Mouse (Mus musculus) heart, adult 2 months (tissue): ENCODE results near the gene Tspyl3. TPM values are rescaled to one million over a fixed set of nuclear protein-coding genes. Genes with fewer than 3 reads are reported as not detected.
A peak's percentile ranks its signal among the peaks of the same experiment; 100 is the strongest.

Source experiments
- DNase-seq, 2 experiments: peaks; one replicate each; pipeline ENCODE4 v3.0.0; 2021
- H3K27ac ChIP-seq: fragments of 200-600 bp; 2 replicates; pipeline ENCODE4 v1.8.1; 2022
- H3K27me3 ChIP-seq: fragments of 200-500 bp; 2 replicates; pipeline ENCODE4 v1.6.1; 2012; ENCODE audit warnings: mild to moderate bottlenecking, low read length, inconsistent platforms, mixed read lengths; ENCODE audit not compliant: control insufficient read depth, insufficient read depth
- H3K36me3 ChIP-seq: fragments of 200-500 bp; 2 replicates; pipeline ENCODE4 v1.6.1; 2012; ENCODE audit warnings: low read length, inconsistent platforms; ENCODE audit not compliant: control insufficient read depth, insufficient read depth
- H3K4me1 ChIP-seq: fragments of 200-500 bp; 2 replicates; pipeline ENCODE4 v1.6.1; 2011; ENCODE audit warnings: low read length; ENCODE audit not compliant: control insufficient read depth, insufficient read depth
- H3K4me3 ChIP-seq: fragments of 200-600 bp; 2 replicates; pipeline ENCODE4 v1.8.1; 2022
- H3K79me2 ChIP-seq: fragments of 200-500 bp; replicated peaks from 2 replicates; pipeline ENCODE4 v1.6.1; 2012; ENCODE audit warnings: mild to moderate bottlenecking, inconsistent platforms, low read length, moderate library complexity, mixed read lengths; ENCODE audit not compliant: control insufficient read depth, insufficient read depth
- H3K9ac ChIP-seq: fragments of 200-500 bp; 2 replicates; pipeline ENCODE4 v1.6.1; 2012; ENCODE audit warnings: low read depth, mild to moderate bottlenecking, control low read depth, inconsistent platforms, low read length, mixed read lengths
- CTCF ChIP-seq: fragments of 200-600 bp; IDR thresholded peaks from 2 replicates; pipeline ENCODE4 v1.8.1; 2022; ENCODE audit warnings: antibody characterized with exemption, mild to moderate bottlenecking, moderate library complexity
- EP300 ChIP-seq: fragments of 200-500 bp; IDR thresholded peaks from 2 replicates; pipeline ENCODE4 v1.6.1; 2011; ENCODE audit warnings: low read depth, low read length, control low read depth; ENCODE audit not compliant: insufficient read depth
- POLR2A ChIP-seq: fragments of 200-500 bp; IDR thresholded peaks from 2 replicates; pipeline ENCODE4 v1.6.1; 2011; ENCODE audit warnings: mild to moderate bottlenecking, low read depth, low read length, control low read depth; ENCODE audit not compliant: insufficient read depth
- WGBS: fragments of 180-500 bp; shearing (Covaris S2); methylation state at CpG from one replicate; pipeline ENCODE4 v1.1.7; 2018; 5-methylcytosine and 5-hydroxymethylcytosine counted together
- intact Hi-C: fragments of 180-260 bp; cut with DNase I; formaldehyde crosslinking; loops from one replicate; pipeline ENCODE4 v1.15.1; 2025
- polyA plus RNA-seq: library from polyadenylated mRNA; depleted of rRNA; stranded (reverse); fragments of >200 nt; gene quantifications from 2 replicates; pipeline ENCODE4 v1.2.3, GENCODE M21; 2012
- total RNA-seq, 2 experiments: library from RNA; stranded (reverse); gene quantifications; 2 replicates each; pipeline ENCODE4 v1.2.3; 2021

The Tspyl3 gene
- total and polyA plus RNA-seq, 3 experiments, result 0.94 to 2.1 (median 1.2) TPM

DNA sequence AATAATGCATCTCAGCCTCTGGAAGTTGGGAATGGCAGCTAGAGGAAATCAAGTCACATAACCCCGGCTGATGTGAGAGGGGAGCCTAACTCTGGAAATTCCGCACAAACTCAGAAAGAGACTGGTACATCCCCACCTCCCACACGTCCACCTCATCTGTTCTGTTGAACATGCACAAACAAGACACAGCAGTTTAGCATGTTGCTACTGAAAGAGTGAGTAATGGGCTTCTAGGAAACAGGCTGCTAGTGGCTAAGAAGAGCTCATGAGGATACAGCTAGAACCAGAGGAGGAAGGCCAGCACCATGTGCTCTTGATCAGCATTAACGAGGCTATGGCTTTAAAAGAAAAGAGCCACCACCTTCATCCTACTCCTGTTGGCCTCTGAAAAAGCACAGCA lies 12.7 kb upstream of the Tspyl3 start:
- Histone ChIP-seq H3K4me3 (no peak overlapping the region), H3K27me3 (no peaks in the 10 kb centered on the region), H3K27ac (no peak overlapping the region), H3K79me2 (peaks cover 5% of the 10 kb centered on the region; the same call in 1 of the 2 replicates), H3K36me3 (peaks cover 16% of the 10 kb centered on the region), H3K4me1 (peaks cover 5% of the 10 kb centered on the region), H3K9ac (no peak overlapping the region)
- TF ChIP-seq CTCF (no peak), EP300 (no peak), POLR2A (no peak)
- WGBS, result 64% methylated on average over 4 of the region's 4 CpGs
- no peak for DNase-seq
- intact Hi-C loops, result no loop called here

DNA sequence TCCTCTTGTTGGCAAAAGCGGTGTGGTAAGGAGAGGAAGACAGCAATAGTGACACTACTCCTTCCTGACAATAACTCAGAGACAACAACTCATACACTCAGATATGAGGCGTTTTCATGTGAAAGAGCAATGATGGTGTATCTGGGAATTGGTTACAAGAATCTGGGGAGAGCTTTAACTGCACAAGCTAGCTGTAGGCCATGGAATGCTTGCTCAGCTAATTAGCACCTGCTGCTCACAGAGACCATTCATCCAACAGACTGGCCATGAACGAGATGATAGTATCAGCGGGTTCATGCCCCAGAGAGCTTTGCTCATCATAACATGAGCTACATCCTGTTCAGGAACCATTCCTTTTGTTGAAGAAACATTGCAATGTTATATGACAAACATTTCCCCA lies 12.0 kb upstream of the Tspyl3 start:
- no peak for DNase-seq
- Histone ChIP-seq H3K9ac (peak overlapping the region; percentile 15; the same call in 1 of the 2 replicates), H3K4me1 (peaks cover 5% of the 10 kb centered on the region), H3K79me2 (peaks cover 5% of the 10 kb centered on the region; the same call in 1 of the 2 replicates), H3K36me3 (peaks cover 16% of the 10 kb centered on the region), H3K27ac (no peak overlapping the region), H3K4me3 (no peak overlapping the region), H3K27me3 (no peaks in the 10 kb centered on the region)
- no peak for TF ChIP-seq EP300
- TF ChIP-seq POLR2A, result no peak
- no peak for TF ChIP-seq CTCF
- intact Hi-C loops, result no loop called here
- 65% methylated on average over 4 of the region's 4 CpGs for WGBS

DNA sequence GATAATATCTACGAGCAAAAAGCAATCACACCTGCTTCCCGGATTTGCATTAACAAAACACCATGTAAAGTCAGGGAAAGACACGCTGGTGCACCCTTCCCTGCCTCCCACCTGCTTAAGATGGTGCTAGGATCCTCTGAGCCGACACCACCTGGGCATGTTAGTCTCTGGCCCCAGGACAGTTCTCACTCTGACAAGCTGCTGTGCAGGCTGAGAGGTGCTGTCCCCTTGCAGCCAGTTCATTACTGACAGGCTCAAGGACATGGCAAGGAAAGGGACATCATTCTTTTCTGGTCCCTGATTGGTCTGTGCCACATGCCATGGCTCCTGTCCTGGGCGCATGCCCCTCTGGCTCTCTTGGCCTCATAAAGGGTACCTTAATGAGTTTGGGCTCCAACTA lies 3.3 kb upstream of the Tspyl3 start:
- intact Hi-C loops, result no loop called here
- WGBS, result 66% methylated on average over 5 of the region's 5 CpGs
- Histone ChIP-seq H3K4me3 (no peak overlapping the region), H3K79me2 (no peaks in the 10 kb centered on the region), H3K27me3 (no peaks in the 10 kb centered on the region), H3K36me3 (peaks cover 2% of the 10 kb centered on the region; the same call in 1 of the 2 replicates), H3K4me1 (peaks cover 7% of the 10 kb centered on the region; the same call in 1 of the 2 replicates), H3K27ac (peak overlapping the region; percentile 7; the same call in 1 of the 2 replicates), H3K9ac (no peak overlapping the region; the same call in 1 of the 2 replicates)
- peak in 1 of 2 experiments; percentile 27 for DNase-seq
- TF ChIP-seq CTCF (no peak), EP300 (0 out of 2 replicates have a peak, but pooled peaks have one; percentile 8), POLR2A (no peak)

DNA sequence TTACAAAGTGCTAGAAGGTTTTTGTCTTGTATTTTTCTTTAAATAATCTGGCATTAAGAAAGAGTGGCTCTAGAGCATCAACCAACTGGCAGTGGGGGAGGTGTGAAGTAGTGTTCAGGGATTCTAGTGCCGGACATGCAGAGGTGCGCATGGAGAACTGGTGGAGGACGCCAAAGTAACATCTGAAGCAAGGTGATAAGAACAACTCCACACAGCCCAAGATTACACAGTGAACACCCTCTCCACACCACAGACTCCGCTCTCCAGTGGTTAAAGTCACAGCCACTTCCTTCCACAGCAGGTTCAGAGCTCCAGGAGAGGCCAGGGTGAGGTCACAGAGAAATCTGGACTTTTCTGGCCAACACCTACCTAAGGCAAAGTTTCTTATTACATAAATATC lies 2.7 kb upstream of the Tspyl3 start:
- 75% methylated on average over 4 of the region's 4 CpGs for WGBS
- no peak for DNase-seq
- Histone ChIP-seq H3K27me3 (no peaks in the 10 kb centered on the region), H3K9ac (no peak overlapping the region), H3K27ac (no peak overlapping the region; the same call in 1 of the 2 replicates), H3K4me1 (peaks cover 7% of the 10 kb centered on the region; the same call in 1 of the 2 replicates), H3K79me2 (no peaks in the 10 kb centered on the region), H3K36me3 (peaks cover 2% of the 10 kb centered on the region; the same call in 1 of the 2 replicates), H3K4me3 (no peak overlapping the region)
- TF ChIP-seq POLR2A, result no peak
- TF ChIP-seq CTCF, result no peak
- TF ChIP-seq EP300, result no peak
- intact Hi-C loops, result no loop called here

DNA sequence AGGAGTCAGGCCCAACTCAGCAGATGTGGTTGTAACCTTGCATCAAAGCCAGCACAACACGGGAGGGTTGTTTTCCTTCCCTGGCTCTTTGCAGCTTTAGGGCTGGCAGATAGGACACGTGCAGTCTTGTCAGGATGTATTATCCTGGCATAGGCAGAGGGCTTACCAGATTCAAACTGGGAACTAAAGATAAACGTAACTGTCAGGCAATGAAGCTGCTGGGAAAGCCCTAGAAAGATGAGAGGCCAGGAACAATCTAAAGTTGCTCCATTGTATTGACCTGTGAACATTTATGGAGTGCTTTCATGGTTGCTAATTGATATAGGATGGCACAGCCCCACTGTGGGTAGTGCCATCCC lies 333 bp upstream of the Tspyl3 start:
- Histone ChIP-seq H3K4me1 (peaks cover 5% of the 10 kb centered on the region; the same call in 1 of the 2 replicates), H3K27me3 (no peaks in the 10 kb centered on the region), H3K27ac (no peak overlapping the region; the same call in 1 of the 2 replicates), H3K4me3 (peak overlapping the region; percentile 54), H3K9ac (peak overlapping the region; percentile 90; the same call in 1 of the 2 replicates), H3K79me2 (no peaks in the 10 kb centered on the region), H3K36me3 (no peaks in the 10 kb centered on the region)
- 16% methylated on average over 3 of the region's 3 CpGs for WGBS
- intact Hi-C loops, result no loop called here
- DNase-seq, result no peak
- TF ChIP-seq EP300 (no peak), POLR2A (no peak), CTCF (no peak)

DNA sequence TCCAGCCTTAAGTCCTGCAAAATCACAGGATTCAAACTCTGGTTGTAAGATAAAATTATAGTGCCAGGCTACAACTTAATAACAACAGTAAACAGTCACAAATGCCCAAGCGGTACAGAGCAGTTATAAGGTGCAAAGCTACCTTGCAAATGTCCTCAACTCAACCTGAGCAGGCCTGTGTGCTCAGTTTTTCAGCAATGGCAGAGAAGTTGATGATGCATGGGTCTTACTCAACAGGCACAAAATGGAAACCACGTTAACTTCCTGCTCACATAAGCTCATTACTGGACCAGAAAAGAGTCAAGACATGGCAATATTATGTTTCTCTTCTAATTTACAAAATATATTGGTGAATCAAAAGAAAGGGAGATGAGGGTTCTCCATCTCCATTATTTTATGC lies 2.7 kb downstream of the Tspyl3 start:
- H3K27ac ChIP-seq, result no peak overlapping the region
- H3K27me3 ChIP-seq, result no peaks in the 10 kb centered on the region
- no peak overlapping the region for H3K9ac ChIP-seq
- no peak for DNase-seq
- H3K4me1 ChIP-seq, result peaks cover 5% of the 10 kb centered on the region; the same call in 1 of the 2 replicates
- H3K36me3 ChIP-seq, result no peaks in the 10 kb centered on the region
- WGBS, result 94% methylated on average over 2 of the region's 2 CpGs
- TF ChIP-seq EP300 (no peak), POLR2A (no peak), CTCF (no peak)
- no peak overlapping the region for H3K4me3 ChIP-seq
- intact Hi-C loops, result no loop called here
- no peaks in the 10 kb centered on the region for H3K79me2 ChIP-seq
